Mouse (Mus musculus) heart, adult 11 months (tissue): ENCODE data around the gene Gpatch2l.

Experiments used
- DNase-seq: peaks from one replicate; pipeline ENCODE4 v3.0.0; 2022

Gene Gpatch2l

DNA sequence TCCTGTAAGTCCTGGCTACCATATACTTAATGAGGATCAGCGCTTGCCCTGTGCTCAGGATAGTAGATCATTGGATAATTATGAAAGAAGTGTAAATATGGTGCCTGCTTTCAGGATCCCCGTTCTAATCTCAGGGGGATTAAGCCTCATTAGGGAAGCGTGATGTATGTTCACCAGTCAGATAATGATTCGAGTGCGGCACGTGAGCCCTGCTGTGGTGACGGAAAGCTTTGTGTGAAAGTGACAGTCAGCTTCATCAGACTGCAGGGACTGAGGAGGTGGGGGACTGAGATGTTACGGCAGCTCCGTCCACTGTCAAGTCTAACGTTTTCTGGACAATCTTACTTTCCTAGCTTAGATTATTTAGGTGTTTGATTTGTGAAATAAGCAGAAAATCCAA, 38.3 kb downstream of the Gpatch2l start:
- DNase-seq: peak; percentile 85

DNA sequence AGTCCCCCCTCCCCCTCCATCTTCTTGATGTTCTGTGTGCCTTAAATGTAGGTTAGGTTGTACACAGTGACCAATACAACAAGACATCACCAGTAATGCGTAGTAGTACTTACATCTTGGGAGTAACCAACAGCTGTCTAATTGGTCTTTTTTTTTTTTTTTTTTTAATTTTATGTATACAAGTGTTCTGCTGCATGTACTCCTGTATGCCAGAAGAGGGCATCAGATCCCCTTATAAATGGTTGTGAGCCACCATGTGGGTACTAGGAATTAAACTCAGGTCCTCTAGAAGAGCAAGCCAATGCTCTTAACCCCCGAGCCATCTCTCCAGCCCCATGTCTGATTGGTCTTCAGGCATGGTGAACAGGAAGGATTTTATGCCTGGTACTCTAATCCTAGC, 44.0 kb downstream of the Gpatch2l start:
- no peak for DNase-seq

DNA sequence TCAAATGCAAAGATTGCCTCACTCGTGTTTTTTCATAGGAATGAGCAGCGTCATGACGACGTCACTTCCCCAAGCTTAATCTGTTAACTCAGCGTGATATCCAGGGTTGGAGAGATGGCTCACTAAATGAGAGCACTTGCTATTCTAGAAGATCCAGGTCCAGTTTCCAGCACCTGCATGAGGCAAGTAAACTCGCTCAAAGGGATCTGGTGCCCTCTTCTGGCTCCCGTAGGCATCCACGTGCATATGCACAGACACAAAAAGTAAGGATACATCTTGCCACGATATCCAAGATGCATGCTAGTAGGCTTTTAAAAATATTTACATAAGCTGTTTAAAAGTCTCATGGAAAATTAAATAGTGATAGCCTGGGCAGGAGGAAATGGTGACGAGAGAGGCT, 55.8 kb downstream of the Gpatch2l start:
- no peak for DNase-seq

DNA sequence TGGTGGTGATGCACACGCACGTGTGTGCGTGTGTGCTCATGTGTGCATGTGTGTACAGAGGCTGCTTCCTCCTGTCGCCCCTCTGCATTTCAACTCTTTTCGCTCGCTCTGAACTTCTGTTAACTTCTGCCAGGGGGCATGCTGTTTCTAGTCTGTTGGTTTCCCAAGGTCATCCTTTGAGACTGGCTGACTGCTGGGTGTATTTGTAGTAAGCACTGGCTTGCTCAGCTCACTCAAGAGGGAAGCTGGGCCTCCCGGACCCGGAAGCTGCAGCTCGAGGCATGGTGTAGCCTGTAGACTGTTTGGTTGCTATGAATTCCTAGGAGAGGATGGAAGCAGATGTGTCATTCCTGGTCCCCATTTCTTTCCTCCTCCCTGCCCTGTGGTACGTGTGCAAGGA, 61.3 kb downstream of the Gpatch2l start:
- no peak for DNase-seq

DNA sequence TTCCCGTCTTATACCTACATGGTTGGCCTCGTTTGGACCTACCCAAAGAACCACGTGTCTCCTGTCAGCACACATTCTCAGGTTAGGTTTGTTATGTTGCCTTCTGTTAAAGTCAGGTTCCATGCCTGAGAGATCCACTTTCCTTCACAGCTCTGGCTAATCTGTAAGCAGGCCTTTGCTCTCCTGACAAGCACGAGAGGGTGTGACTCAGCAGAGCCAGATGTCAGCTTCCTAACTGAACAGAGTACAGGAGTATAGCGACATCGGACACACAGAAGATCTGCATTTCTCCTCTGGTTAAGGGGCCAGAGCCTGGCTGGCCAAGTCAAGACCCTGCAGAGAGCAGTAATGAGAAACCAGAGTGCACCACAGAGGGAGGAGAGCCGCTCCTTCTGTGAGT, 63.4 kb downstream of the Gpatch2l start:
- DNase-seq: no peak

DNA sequence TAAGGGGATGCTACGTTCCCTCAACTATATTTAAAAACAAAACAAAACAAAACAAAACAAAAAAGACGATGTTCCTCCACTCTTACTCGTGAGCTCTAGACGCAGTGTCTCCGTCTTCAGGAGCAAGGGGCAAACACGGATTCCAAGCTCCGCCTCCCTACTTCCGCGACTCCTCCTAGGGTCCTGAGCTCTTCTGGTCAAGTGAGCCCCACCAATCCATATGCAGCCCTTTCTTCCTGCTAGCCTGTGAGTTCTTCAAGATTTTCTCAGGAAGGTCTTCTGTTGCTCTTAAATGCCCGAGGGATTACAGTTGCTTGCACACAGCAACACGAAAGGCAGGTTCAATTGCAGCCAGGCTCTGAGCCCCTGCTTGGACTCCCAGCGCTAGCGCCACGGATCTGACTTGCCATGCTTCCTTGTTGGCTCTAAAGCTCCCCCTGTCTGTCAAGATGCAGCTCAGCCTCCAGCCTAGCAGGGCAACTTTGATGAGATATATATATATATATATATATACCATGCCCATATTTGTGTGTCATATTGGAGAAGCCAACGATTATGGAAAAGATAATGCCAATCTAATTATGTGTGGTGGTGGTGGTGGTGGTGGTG, 64.1 kb downstream of the Gpatch2l start:
- no peak for DNase-seq

DNA sequence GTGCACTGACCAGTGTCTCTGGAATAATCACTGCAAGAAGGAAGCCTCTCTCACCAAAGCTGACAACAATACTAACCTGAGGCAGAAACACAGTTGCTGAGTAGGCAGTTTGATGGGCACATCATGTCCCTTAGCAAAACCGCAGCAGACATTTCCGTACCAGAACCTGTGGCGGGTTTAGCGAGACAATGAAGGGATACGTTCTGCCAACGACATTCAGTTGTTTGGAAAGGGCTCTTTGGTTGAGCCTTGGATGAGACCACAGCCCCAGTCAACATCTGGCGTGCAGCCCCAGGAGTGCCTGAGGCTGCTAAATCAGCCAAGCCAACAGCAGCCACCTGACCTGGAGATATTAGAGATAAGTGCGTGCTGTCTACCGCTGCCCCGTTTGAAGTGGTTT, 67.8 kb downstream of the Gpatch2l start:
- DNase-seq: no peak

DNA sequence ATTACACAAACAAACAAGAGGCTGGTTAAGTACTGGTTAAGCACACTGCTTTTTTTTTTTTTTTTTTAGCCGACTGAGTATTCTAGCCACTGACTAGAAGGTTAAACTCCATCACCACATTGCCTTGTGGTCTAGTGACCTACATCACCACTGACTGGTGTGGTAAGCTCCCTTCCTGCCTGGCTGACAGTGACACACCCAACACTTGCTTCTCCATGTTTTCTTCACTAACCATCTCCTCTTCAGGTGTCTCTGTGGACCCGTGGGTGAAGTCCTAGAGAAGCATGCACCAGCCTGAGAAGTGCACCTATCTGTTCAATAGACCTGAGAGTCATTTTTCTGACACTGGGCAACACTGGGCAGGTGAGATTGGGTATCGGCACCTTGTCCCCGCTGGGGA, 68.2 kb downstream of the Gpatch2l start:
- DNase-seq: no peak

DNA sequence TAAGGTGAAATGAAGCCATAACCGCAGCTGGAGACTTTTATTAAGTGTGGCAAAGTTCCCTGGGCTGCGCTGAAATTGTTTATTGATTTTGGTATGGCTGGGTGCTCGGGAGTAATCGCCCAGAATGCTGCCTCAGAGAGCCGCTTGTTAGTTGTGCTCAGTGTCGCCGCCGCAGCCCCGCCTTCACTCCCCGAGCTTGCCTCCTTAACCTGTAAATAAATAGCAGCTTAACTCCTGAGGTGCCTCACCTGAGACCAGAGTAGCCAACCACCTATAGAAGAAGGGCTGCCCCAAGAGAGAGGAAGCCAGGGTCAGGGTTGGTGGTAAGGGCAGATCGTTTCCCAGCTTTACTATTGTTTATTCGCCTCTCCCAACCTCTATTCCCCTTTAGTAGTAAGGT, 79.0 kb downstream of the Gpatch2l start:
- DNase-seq: no peak

DNA sequence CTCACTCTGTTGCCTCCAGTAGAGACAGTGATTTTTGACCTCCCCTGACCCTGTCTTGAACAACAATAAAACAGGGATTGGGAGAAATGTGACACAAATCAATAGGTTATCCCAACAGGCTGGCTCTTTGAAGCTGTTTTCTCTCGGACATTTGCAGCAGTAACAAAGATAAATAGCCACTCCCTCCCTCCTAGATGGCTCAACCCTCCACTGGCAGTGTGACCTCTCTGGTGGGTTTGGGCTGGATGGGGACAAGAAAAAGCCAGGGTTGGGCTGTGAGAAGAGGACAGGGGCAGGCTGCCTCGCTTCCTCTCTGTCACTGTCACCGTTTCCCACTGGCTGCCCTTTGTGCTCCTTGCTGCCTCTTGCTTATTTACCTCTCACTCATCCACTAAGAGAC, 82.6 kb downstream of the Gpatch2l start:
- DNase-seq: no peak

DNA sequence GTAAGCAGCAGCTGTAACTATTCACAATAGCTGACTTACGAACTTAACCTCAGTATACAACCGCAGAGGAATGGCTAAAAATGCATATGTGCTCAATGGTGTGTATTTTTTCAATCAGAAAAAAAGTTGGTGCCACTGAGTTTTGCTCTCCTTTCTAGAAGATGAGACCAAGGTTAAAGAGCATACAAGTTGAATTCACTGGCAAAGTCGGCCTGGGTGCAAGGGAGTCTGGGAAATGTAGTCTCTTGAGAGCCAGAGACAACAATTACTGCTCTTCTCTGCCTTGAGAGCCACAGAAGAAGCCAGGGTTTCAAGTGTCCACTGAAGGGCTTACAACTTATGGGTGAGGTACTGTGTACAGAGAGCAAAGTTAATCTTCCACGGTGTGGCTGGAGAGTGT, 88.2 kb downstream of the Gpatch2l start:
- DNase-seq: no peak

DNA sequence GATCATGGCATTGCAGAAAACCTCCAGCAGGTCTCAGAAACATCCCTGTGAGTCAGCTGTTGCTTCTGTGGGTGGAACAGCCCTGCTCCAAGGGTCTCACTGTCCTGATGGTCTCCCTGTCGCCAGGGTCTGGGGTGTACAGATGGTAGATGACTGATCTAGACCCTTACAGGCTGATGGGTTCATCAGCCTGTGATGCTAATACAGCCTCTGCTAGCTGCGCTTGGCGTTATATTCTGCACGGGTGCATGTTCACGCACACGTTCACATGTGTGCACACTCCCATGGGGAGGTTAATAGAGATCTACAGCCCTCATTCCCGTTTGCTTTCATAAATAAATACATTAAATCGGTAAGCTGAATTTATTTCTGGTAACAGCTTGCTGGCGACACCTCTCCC, 89.0 kb downstream of the Gpatch2l start:
- no peak for DNase-seq

DNA sequence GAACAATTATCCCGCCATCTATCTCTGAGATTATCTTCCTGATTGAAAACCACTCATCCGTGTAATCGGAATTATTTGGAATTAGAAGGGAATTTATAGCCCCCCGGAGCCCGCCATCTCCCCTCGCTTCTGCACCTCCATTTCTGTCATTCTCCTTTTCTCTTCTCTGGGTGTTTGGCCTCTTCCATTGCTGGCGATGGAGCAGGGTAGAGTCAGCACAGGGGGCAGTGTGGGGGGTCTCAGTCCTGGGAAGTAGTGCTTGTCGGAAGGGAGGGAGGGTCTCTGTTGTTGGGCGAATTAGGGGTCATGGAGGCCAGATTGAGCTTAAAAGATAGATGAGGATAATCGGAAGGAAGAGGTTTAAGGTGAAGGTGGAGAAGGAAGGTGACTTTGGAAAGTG, 89.6 kb downstream of the Gpatch2l start:
- DNase-seq: no peak

DNA sequence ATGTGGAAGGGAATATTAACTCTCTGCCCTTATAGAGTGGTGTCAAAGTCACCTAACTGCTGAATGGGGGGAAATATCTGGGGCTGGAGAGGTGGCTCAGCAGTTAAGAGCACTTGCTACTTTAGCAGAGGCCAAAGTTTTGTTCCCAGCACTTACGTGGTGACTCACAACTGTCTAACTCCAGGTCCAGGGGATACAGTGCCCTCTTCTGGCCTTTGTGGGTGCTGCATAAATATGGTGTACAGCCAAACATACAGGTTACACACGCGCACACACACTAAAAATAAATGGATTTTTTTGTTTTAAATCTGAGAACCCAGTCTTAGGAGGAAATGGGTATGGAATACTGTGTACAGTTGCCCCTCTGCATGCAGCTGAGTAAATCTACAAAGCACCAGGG, 94.6 kb downstream of the Gpatch2l start:
- no peak for DNase-seq

DNA sequence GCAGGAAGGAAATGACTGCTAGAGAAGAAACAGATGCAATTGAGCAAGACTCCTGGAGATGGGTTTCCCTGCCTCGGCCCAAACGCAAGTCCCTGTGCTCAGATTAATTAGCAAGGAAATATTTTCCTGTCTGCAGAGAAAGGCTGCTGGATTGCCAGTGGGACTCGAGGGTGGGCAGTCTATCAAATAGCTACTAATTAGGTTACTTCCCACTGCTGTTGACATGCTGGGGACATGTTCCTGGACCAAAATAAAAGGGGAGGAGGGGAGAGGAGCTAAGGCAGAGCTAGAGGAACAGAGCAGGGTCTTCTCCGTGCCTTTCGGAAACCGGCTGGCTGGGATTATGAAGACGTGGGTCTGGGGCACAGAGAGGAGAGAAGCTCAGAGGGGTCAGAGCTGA, 95.2 kb downstream of the Gpatch2l start:
- no peak for DNase-seq
